Mouse (Mus musculus) heart, embryonic 12.5 days (tissue): ENCODE results near the gene Psmd12. TPM values are rescaled to one million over a fixed set of nuclear protein-coding genes. Genes with fewer than 3 reads are reported as not detected.

Source experiments
- ATAC-seq: fragments of 200-750 bp; cut with Nextera tagmentation; 2 replicates; pipeline ENCODE4 v1.8.0; 2017; ENCODE audit warnings: moderate TSS enrichment, moderate library complexity; ENCODE audit not compliant: insufficient number of reproducible peaks, low FRiP score
- H3K27ac ChIP-seq: fragments of 300-500 bp; sonication (generic); 2 replicates; pipeline ENCODE4 v1.5.1; 2016; ENCODE audit warnings: mild to moderate bottlenecking, moderate library complexity; ENCODE audit not compliant: poor library complexity, severe bottlenecking
- H3K27me3 ChIP-seq: fragments of 300-500 bp; sonication (generic); replicated peaks from 2 replicates; pipeline ENCODE4 v1.6.1; 2016; ENCODE audit warnings: mild to moderate bottlenecking, moderate library complexity
- H3K36me3 ChIP-seq: fragments of 300-500 bp; sonication (generic); 2 replicates; pipeline ENCODE4 v1.6.1; 2016; ENCODE audit warnings: mild to moderate bottlenecking, moderate library complexity
- H3K4me1 ChIP-seq: fragments of 300-500 bp; sonication (generic); replicated peaks from 2 replicates; pipeline ENCODE4 v1.6.1; 2016; ENCODE audit warnings: mild to moderate bottlenecking
- H3K4me2 ChIP-seq: fragments of 300-500 bp; sonication (generic); 2 replicates; pipeline ENCODE4 v1.6.1; 2016; ENCODE audit warnings: mild to moderate bottlenecking, moderate library complexity
- H3K4me3 ChIP-seq: fragments of 300-500 bp; sonication (generic); 2 replicates; pipeline ENCODE4 v1.5.1; 2016; ENCODE audit warnings: mild to moderate bottlenecking
- H3K9ac ChIP-seq: fragments of 300-500 bp; sonication (generic); 2 replicates; pipeline ENCODE4 v1.6.1; 2016; ENCODE audit warnings: mild to moderate bottlenecking, moderate library complexity
- H3K9me3 ChIP-seq: fragments of 300-500 bp; sonication (generic); replicated peaks from 2 replicates; pipeline ENCODE4 v1.6.1; 2016; ENCODE audit warnings: mild to moderate bottlenecking, moderate library complexity
- WGBS: fragments of 180-500 bp; shearing (Covaris S2); methylation state at CpG from one replicate; pipeline ENCODE4 v1.1.7; 2016; 5-methylcytosine and 5-hydroxymethylcytosine counted together
- polyA plus RNA-seq: library from polyadenylated mRNA; unstranded; fragments of >200 nt; fragmentation: Nextera tagmentation; extraction: Ambion mirVana; gene quantifications from 2 replicates; pipeline ENCODE4 v1.2.1, GENCODE M21; 2016

Psmd12 gene
- polyA plus RNA-seq, 1 experiment from 2014 or later: 156 TPM

DNA sequence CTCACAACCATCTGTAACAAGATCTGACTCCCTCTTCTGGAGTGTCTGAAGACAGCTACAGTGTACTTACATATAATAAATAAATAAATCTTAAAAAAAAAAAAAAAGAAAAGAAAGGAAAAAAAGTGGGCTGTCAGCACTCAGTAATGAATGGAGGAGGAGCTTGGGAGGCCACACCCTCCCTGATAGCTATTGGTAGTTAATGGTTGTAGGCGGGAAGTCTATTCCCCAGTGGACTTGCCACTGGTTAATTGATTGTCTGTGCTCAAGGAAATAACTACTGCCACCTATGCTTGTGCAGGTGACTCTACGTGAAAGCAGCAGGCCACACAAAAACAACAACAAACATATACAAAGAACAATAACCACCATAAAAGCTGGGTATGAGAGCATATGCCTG lies 37.1 kb downstream of the Psmd12 start:
- Histone ChIP-seq H3K9me3 (no peaks in the 10 kb centered on the region), H3K27me3 (no peaks in the 10 kb centered on the region), H3K36me3 (no peaks in the 10 kb centered on the region), H3K27ac (no peak overlapping the region), H3K4me1 (peaks cover 12% of the 10 kb centered on the region; the same call in 1 of the 2 replicates), H3K4me3 (no peak overlapping the region), H3K4me2 (no peak overlapping the region), H3K9ac (no peak overlapping the region)
- 94% methylated on average over 2 of the region's 2 CpGs for WGBS
- ATAC-seq: no peak

DNA sequence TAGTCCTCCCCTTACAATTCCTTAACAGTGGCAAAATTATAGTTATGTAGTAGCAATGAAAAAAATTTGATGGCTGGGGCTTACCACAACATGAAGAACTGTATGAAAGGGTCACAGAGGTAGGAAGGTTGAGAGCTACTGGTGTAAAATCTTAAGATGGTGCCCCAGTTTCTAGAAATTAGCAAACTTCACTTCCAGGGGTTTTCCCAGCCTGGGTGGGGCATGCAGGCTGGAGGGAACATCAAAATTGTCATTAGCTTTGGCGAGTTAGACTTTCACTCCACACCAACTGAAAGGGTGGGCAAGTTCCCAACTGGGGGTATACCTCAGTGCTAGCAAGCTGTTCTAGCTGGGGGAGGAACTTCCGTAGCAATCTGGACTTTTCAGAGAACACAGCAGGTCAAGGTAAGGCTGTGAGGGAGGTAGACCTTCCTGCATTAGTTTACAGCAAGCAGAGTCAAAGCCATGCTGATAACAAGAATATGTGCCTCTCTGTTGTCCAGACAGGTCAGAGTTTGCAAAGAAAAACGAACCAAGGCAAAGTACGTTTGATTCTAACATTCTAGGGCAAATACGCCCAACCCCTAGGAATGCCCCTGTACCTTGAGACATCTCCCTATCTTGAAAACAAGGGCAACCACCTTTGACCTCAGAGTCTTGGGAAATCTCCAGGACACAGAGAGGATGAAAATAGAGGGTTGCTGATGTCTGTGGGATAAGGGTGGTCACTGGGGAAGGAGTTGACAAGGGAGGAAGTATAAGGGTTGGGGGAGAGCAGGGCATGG lies 39.6 kb downstream of the Psmd12 start:
- no peaks in the 10 kb centered on the region for H3K36me3 ChIP-seq
- no peak overlapping the region for H3K9ac ChIP-seq
- H3K9me3 ChIP-seq: no peaks in the 10 kb centered on the region
- H3K4me3 ChIP-seq: no peak overlapping the region
- H3K27ac ChIP-seq: no peak overlapping the region
- no peaks in the 10 kb centered on the region for H3K4me1 ChIP-seq
- no peak for ATAC-seq
- no peaks in the 10 kb centered on the region for H3K27me3 ChIP-seq
- WGBS: 66% methylated on average over 5 of the region's 5 CpGs
- H3K4me2 ChIP-seq: no peak overlapping the region

DNA sequence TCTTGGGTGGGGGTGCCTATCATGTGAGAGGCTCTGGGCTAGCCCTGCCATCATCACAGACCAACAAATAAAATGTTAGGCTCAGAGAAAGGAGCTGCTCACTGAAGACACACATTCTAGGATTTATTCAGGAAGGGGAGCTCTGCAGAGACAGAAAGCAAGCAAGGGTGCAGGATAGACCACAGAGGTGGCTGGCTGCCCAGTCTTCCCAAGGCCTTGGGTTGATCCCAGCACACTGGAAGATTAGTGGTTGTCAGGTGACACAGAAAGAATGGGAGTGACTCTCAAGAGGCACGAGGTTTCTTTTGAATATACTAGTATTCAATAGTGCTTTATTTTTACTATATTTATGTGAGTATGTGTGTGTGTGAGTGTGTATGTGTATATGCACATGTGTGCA lies 41.9 kb downstream of the Psmd12 start:
- Histone ChIP-seq H3K27ac (no peak overlapping the region), H3K4me2 (no peak overlapping the region), H3K9ac (no peak overlapping the region), H3K4me3 (no peak overlapping the region), H3K9me3 (no peaks in the 10 kb centered on the region), H3K27me3 (no peaks in the 10 kb centered on the region), H3K4me1 (no peaks in the 10 kb centered on the region), H3K36me3 (no peaks in the 10 kb centered on the region)
- no peak for ATAC-seq
- WGBS: 59% methylated on average over 1 of the region's 1 CpGs

DNA sequence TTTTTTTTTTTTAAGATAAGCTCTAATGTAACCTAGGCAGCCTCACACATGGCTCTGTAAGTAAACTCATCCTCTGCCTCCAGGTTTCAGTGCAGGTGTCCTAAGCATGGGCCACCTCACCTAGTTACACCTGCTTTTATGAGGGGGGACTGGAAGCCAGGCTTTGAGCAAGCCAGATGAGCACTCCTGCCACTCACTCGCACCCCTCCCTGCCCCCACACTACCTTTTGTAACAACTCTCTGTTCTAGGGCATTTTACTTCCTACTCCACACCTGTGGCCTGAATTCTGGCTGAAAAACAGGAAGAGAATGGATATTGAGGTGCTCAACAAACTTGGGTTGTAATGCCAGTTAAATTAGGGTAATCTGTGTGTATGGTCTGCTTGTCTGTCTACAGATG lies 45.7 kb downstream of the Psmd12 start:
- Histone ChIP-seq H3K27ac (no peak overlapping the region), H3K9ac (no peak overlapping the region), H3K9me3 (0 out of 2 replicates have a peak, but pooled peaks cover 3% of the 10 kb centered on the region), H3K4me2 (no peak overlapping the region), H3K27me3 (no peaks in the 10 kb centered on the region), H3K4me3 (no peak overlapping the region), H3K36me3 (no peaks in the 10 kb centered on the region), H3K4me1 (peaks cover 6% of the 10 kb centered on the region; the same call in 1 of the 2 replicates)
- WGBS: 69% methylated on average over 1 of the region's 1 CpGs
- ATAC-seq: no peak

DNA sequence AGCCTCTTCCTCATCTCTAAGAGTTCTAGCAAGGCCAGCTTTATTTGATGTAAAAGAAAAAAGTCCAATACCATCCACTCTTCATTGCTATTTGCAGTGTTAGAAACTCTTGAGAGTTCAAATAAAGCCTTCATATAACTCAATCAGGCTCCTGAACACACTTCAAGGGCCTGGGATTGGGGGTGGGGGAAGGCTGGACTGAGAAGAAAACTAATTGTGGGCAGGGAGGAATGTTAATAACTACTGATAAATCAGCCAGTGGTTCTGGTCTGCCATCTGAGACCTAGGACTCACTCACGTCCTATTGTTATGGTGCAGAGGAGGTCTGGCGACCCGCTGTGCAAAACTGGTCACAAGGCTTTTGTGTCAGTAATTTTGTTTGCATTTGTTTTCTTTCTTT lies 48.3 kb downstream of the Psmd12 start:
- Histone ChIP-seq H3K27me3 (no peaks in the 10 kb centered on the region), H3K9ac (no peak overlapping the region), H3K4me1 (peaks cover 6% of the 10 kb centered on the region; the same call in 1 of the 2 replicates), H3K9me3 (0 out of 2 replicates have a peak, but pooled peaks cover 3% of the 10 kb centered on the region), H3K4me2 (no peak overlapping the region), H3K4me3 (no peak overlapping the region), H3K27ac (no peak overlapping the region), H3K36me3 (no peaks in the 10 kb centered on the region)
- no peak for ATAC-seq
- WGBS: 59% methylated on average over 3 of the region's 3 CpGs

DNA sequence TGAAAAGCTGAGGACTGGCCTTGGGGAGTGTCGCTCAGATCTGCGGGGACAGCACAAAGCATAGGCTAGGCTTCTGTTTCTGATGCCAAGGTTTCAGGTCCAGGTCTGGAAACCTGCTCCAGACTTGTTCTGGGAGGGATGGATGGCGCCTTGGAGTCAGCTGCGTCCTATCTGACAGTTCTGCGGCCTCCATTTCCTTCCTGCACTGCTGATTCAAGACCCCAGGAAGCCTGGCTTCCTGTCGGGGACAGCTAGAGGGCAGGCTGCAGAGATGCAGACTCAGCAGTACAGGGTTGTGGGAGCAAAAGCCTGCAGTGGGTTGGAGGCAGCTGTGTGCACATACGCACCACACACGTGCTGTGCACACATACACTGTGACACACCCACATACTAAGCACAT lies 50.0 kb downstream of the Psmd12 start:
- 28% methylated on average over 8 of the region's 8 CpGs for WGBS
- no peak overlapping the region for H3K9ac ChIP-seq
- H3K27ac ChIP-seq: peak overlapping the region; percentile 79
- no peak overlapping the region for H3K4me3 ChIP-seq
- ATAC-seq: peak; percentile 88
- H3K36me3 ChIP-seq: no peaks in the 10 kb centered on the region
- peaks cover 6% of the 10 kb centered on the region; the same call in 1 of the 2 replicates for H3K4me1 ChIP-seq
- no peaks in the 10 kb centered on the region for H3K27me3 ChIP-seq
- no peak overlapping the region for H3K4me2 ChIP-seq
- 0 out of 2 replicates have a peak, but pooled peaks cover 3% of the 10 kb centered on the region for H3K9me3 ChIP-seq

DNA sequence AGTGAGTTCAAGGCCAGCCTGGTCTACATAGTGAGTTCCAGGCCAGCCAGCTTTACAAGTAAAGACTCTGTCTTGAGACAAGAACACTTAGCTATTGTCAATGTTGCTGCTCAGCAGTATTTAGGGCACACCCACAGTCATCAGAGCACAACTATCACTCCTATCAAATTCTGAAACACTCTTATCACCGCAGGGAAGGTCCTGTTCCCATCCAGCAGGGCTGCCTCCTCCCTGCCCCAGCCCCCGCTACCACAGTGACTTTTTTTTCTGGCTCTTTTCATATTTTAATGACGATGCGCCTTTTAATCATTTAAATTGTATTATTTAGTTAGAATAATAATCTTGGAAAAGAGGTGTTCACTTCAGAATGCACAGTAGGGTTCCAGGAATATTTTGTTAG lies 52.2 kb downstream of the Psmd12 start:
- ATAC-seq: no peak
- Histone ChIP-seq H3K4me2 (no peak overlapping the region), H3K4me3 (no peak overlapping the region), H3K27me3 (no peaks in the 10 kb centered on the region), H3K9me3 (0 out of 2 replicates have a peak, but pooled peaks cover 3% of the 10 kb centered on the region), H3K9ac (no peak overlapping the region), H3K36me3 (no peaks in the 10 kb centered on the region), H3K4me1 (peaks cover 6% of the 10 kb centered on the region; the same call in 1 of the 2 replicates), H3K27ac (no peak overlapping the region)
- WGBS: 59% methylated on average over 4 of the region's 4 CpGs

DNA sequence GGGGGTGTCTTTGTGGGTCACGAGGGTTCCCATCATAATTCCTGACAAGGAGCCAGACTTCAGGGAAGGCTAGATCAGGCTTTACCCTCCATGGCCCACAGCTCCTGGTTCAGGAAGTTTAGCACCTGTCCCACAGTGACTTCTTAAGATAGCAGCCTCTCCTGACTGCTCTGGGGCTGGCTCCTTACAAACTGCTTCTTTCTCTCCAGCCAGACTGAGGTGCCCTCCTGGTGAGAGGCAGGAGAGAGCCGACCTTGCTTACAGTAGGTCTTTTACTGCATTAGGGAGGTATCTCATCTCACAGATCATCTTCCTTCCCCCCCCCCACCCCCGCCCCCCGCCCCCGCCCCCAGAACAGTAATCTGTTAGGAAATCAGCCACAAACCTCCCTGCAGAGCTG lies 53.0 kb downstream of the Psmd12 start:
- peaks cover 6% of the 10 kb centered on the region; the same call in 1 of the 2 replicates for H3K4me1 ChIP-seq
- no peak overlapping the region for H3K4me3 ChIP-seq
- ATAC-seq: no peak
- no peak overlapping the region for H3K4me2 ChIP-seq
- no peaks in the 10 kb centered on the region for H3K27me3 ChIP-seq
- H3K9me3 ChIP-seq: 0 out of 2 replicates have a peak, but pooled peaks cover 3% of the 10 kb centered on the region
- H3K27ac ChIP-seq: no peak overlapping the region
- 30% methylated on average over 2 of the region's 5 CpGs for WGBS
- H3K9ac ChIP-seq: no peak overlapping the region
- H3K36me3 ChIP-seq: no peaks in the 10 kb centered on the region

DNA sequence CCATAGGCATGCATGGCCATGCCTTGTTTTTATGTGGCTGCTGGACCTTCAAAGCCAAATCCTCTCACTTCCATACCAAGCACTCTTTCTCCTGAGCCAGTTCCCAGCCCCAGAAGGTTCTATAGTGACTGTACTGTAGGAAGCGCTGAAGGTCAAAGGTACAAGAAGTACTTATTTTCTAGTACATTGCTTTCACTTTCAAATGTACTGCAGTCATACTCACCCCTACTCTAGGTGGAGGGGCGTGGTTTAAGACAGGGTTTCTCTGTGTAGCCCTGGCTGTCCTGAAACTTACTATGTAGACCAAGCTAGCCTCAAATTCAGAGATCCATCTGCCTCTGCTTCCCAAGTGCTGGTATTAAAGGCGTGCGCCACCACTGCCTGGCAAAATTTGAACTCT lies 59.7 kb downstream of the Psmd12 start:
- no peak overlapping the region for H3K4me3 ChIP-seq
- no peak for ATAC-seq
- H3K27me3 ChIP-seq: no peaks in the 10 kb centered on the region
- no peaks in the 10 kb centered on the region for H3K36me3 ChIP-seq
- H3K4me1 ChIP-seq: no peaks in the 10 kb centered on the region
- no peak overlapping the region for H3K9ac ChIP-seq
- no peaks in the 10 kb centered on the region for H3K9me3 ChIP-seq
- no peak overlapping the region for H3K27ac ChIP-seq
- 88% methylated on average over 4 of the region's 4 CpGs for WGBS
- no peak overlapping the region for H3K4me2 ChIP-seq

DNA sequence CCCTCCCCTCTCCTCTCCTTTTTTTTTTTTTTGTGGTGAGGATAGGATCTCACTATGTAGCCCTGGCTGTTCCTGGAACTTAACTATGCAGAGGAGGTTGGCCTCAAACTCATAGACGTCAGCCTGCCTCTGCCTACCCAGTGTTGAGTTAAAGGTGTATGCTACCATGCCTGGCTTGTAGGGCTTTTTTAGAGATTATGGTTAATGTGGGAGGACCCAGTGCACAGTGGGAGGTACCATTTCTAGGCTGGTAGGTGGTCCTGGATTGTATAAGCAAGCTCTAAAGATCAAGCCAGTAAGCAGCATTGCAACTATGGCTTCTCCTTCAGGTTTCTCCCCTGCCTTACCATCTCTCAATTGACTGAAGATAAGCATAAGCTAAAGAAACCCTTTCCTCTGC lies 61.1 kb downstream of the Psmd12 start:
- no peak for ATAC-seq
- Histone ChIP-seq H3K9ac (no peak overlapping the region), H3K36me3 (no peaks in the 10 kb centered on the region), H3K9me3 (no peaks in the 10 kb centered on the region), H3K4me1 (no peaks in the 10 kb centered on the region), H3K27me3 (no peaks in the 10 kb centered on the region), H3K27ac (no peak overlapping the region), H3K4me2 (no peak overlapping the region), H3K4me3 (no peak overlapping the region)
- WGBS: 42% methylated on average over 1 of the region's 1 CpGs

DNA sequence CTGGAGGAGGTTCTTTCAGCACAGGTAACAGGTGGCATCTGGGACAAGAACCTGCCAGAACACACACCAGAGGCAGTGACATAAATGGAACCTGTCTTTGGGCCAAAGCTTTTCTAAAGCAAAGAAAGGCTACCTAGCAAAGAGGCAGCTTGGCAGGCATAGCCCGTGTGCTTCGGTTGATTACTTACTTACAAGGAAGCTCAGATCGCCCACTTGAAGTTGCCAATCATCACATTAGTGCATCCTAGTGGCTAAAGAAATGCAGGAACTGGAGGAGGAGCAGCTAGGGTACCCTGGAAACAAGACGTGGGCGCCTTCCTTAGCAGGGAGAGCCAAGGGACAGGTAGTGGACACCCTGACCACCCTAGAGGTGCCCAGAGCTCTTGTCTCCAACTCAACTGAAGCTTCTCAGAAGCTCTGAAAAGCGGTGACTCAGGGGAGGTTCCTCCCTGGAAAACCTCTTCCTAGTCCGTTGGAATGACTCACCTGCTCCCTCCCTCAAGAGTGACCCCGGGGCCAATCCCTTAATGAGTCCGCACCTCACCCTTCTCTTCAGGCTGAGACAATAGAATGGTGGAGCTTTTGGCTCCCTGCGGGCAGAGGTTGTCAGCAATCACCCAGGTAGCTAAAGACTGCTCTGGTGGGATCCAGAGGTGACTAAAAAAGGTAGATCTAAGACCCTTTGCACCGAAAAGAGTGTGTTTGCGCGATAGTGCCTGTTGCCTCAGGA lies 66.6 kb downstream of the Psmd12 start:
- Histone ChIP-seq H3K9ac (peak overlapping the region; percentile 98; the same call in 1 of the 2 replicates), H3K4me1 (peaks cover 8% of the 10 kb centered on the region), H3K27ac (no peak overlapping the region), H3K9me3 (no peaks in the 10 kb centered on the region), H3K4me3 (peak overlapping the region; percentile 100), H3K27me3 (peaks cover 8% of the 10 kb centered on the region; the same call in 1 of the 2 replicates), H3K36me3 (peaks cover 7% of the 10 kb centered on the region; the same call in 1 of the 2 replicates), H3K4me2 (peak overlapping the region; percentile 100)
- ATAC-seq: no peak
- WGBS: 21% methylated on average over 13 of the region's 13 CpGs
